Mouse (Mus musculus) thymus, adult 2 months (tissue): Measurements from ENCODE around the gene Egfem1.

ENCODE experiments used
- CTCF ChIP-seq: fragments of 200-500 bp; IDR thresholded peaks from 2 replicates; pipeline ENCODE4 v1.5.1; 2012; ENCODE audit warnings: mild to moderate bottlenecking, control low read depth, low read length, moderate library complexity, borderline replicate concordance; ENCODE audit not compliant: control insufficient read depth, poor library complexity, insufficient read depth; ENCODE audit errors: extremely low read depth
- POLR2A ChIP-seq: fragments of 200-500 bp; IDR thresholded peaks from 2 replicates; pipeline ENCODE4 v1.6.1; 2012; ENCODE audit warnings: mild to moderate bottlenecking, low read length, control low read depth, moderate library complexity; ENCODE audit not compliant: control insufficient read depth, poor library complexity, insufficient read depth; ENCODE audit errors: extremely low read depth

GRCm38 (mm10) chr3:29135176-29136064 lies 53.6 kb downstream of the Egfem1 start:
- TF ChIP-seq CTCF = no peak
- no peak for TF ChIP-seq POLR2A
